Mouse (Mus musculus): ENCODE data around the gene Cracr2b. TPM values are rescaled to one million over a fixed set of nuclear protein-coding genes. Genes with fewer than 3 reads are reported as not detected.

Gene Cracr2b
- polyA plus RNA-seq, 1 experiment from 2014 or later = 5.3 TPM

DNA sequence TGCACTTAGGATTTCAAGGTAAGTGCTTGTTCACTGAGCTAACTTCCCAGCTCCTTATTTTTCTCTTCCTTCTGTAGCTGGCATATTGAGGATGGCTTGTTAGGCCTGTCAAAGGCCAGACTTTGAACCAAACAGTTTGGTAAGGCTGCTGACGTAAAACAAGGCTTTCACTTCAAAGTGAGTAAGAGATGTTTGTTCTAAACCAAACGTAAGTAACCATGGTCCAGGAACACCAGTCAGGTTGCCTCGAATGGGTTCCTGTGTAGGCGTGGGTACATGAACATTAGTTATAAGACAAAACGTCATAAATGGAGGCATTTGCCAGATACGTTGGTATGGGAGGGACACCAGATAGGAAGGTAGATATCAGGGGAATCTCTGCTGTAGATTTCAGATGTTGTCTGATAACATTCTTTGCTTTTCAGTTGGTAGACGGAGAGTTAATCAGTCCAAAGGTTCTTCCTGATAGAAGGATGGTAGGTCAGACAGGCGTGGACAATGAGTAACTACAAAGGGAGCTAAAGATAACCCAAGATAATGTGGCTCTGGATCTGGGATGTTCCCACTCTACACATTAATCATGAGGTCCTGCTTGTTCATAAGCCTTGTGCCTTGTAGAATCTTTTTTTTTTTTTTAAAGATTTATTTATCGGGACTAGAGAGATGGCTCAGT, 40.7 kb upstream of the Cracr2b start:
- Histone ChIP-seq H3K27ac (replicated peaks; ENCODE audit: low read depth, low read length) (no peak overlapping the region), H3K4me3 (ENCODE audit: low read depth, low read length) (no peak overlapping the region), H3K4me2 (ENCODE audit: low read depth, severe bottlenecking) (no peak overlapping the region), H3K9me3 (ENCODE audit: control insufficient read depth, low read length) (no peaks in the 10 kb centered on the region), H3K27me3 (ENCODE audit: control insufficient read depth, insufficient read depth, low read length) (no peaks in the 10 kb centered on the region), H3K9ac (ENCODE audit: low read length) (no peak overlapping the region), H3K4me1 (ENCODE audit: control insufficient read depth, insufficient read depth, low read length) (no peaks in the 10 kb centered on the region), H3K36me3 (ENCODE audit: control insufficient read depth, insufficient read depth, low read length) (no peaks in the 10 kb centered on the region)
- 81% methylated on average over 9 of the region's 9 CpGs for WGBS
- ATAC-seq (ENCODE audit: insufficient number of reproducible peaks, low FRiP score, low TSS enrichment, low read depth) = no peak
- DNase-seq (ENCODE audit: low spot score) = no peak

DNA sequence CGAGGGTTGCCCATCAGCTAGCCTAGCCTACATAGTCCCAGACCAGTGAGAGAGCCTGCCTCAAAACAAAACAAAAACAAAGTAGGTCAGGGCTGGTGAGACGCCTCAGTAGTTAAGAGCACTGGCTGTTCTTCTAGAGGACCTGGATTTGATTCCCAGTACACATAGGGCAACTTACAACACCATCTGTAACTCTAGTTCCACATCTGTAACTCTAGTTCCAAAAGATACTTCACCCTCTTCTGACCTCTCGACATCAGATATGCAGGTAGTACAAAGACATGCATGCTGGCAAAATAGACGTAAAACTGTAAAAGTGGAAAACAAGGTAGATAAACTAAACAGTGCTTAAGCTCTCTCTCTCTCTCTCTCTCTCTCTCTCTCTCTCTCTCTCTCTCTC, 37.1 kb upstream of the Cracr2b start:
- Histone ChIP-seq H3K4me2 (ENCODE audit: low read depth, severe bottlenecking) (no peak overlapping the region), H3K27ac (replicated peaks; ENCODE audit: low read depth, low read length) (no peak overlapping the region), H3K36me3 (ENCODE audit: control insufficient read depth, insufficient read depth, low read length) (no peaks in the 10 kb centered on the region), H3K9ac (ENCODE audit: low read length) (no peak overlapping the region), H3K4me1 (ENCODE audit: control insufficient read depth, insufficient read depth, low read length) (peaks cover under 1% of the 10 kb centered on the region; the same call in 1 of the 2 replicates), H3K4me3 (ENCODE audit: low read depth, low read length) (no peak overlapping the region), H3K9me3 (ENCODE audit: control insufficient read depth, low read length) (no peaks in the 10 kb centered on the region), H3K27me3 (ENCODE audit: control insufficient read depth, insufficient read depth, low read length) (no peaks in the 10 kb centered on the region)
- DNase-seq (ENCODE audit: low spot score) (no peak), ATAC-seq (ENCODE audit: insufficient number of reproducible peaks, low FRiP score, low TSS enrichment, low read depth) (no peak)
- WGBS = 81% methylated on average over 4 of the region's 4 CpGs

DNA sequence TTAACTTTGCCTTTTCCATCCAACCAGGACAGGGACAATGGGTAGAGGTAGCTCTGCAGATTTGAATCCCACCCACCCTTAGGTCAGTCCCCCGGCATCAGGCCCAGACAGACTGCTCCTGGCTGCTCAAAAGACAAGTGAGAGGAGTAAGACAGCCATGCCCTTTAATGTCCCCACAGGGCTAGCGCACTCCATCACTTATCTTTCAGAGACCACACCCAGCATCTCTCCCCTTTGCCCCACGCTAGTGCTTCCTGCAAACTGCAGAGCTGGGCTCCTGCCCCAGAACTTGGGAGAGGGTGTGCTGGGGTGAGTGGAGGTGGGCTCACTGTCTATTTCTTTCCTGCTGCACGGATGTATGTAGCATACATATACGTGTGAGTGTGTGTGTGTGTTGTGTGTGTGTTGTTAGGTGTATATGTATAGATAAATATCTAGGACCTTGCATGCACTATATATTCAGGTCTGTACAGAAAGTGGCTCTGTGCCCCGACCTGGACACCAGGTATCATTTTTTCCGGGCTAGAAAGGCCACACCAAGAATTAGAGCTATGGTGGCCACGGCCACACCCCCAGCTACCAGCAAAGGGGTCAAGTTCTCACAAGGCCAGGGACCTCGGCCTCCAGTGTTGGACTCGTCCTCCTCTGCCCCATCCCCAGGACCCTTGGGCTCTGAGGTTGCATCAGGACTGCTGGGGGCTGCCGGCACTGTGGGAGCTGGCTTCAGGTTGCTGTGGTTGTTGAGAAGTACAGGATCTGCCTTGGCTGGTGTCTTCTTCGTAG, 33.8 kb upstream of the Cracr2b start:
- no peak for ATAC-seq (ENCODE audit: insufficient number of reproducible peaks, low FRiP score, low TSS enrichment, low read depth)
- peaks cover 4% of the 10 kb centered on the region; the same call in 1 of the 2 replicates for H3K4me1 ChIP-seq (ENCODE audit: control insufficient read depth, insufficient read depth, low read length)
- H3K9ac ChIP-seq (ENCODE audit: low read length) = no peak overlapping the region
- H3K4me3 ChIP-seq (ENCODE audit: low read depth, low read length) = no peak overlapping the region
- no peaks in the 10 kb centered on the region for H3K9me3 ChIP-seq (ENCODE audit: control insufficient read depth, low read length)
- H3K4me2 ChIP-seq (ENCODE audit: low read depth, severe bottlenecking) = no peak overlapping the region
- no peaks in the 10 kb centered on the region for H3K27me3 ChIP-seq (ENCODE audit: control insufficient read depth, insufficient read depth, low read length)
- WGBS = 80% methylated on average over 12 of the region's 12 CpGs
- no peak for DNase-seq (ENCODE audit: low spot score)
- H3K27ac ChIP-seq (replicated peaks; ENCODE audit: low read depth, low read length) = no peak overlapping the region
- no peaks in the 10 kb centered on the region; the same call in 1 of the 2 replicates for H3K36me3 ChIP-seq (ENCODE audit: control insufficient read depth, insufficient read depth, low read length)

DNA sequence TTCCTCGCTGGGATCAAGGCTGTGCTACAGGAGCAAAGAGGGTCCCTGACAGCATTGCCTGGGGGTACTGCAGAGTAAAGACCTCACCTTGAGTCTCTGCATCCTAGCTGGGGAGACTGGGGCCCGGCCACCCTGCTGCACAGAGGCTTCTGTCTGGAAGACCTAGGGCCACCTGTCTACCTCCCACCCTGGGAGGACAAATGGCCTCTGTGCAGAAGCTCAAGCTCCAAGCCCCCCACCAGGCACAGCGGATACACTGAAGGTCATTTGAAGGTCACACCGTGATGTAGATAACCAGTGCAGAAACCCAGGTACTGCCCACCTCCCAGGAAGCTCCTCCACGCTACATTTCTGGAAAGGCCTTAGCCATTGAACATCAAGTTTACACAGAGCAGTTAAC, 32.2 kb upstream of the Cracr2b start:
- H3K4me3 ChIP-seq (ENCODE audit: low read depth, low read length) = peak overlapping the region; percentile 34
- H3K4me2 ChIP-seq (ENCODE audit: low read depth, severe bottlenecking) = peak overlapping the region; percentile 50
- ATAC-seq (ENCODE audit: insufficient number of reproducible peaks, low FRiP score, low TSS enrichment, low read depth) (no peak), DNase-seq (ENCODE audit: low spot score) (no peak)
- H3K9ac ChIP-seq (ENCODE audit: low read length) = 0 out of 2 replicates have a peak overlapping the region, but pooled peaks have one; percentile 27
- no peaks in the 10 kb centered on the region for H3K9me3 ChIP-seq (ENCODE audit: control insufficient read depth, low read length)
- H3K36me3 ChIP-seq (ENCODE audit: control insufficient read depth, insufficient read depth, low read length) = no peaks in the 10 kb centered on the region; the same call in 1 of the 2 replicates
- peaks cover 4% of the 10 kb centered on the region; the same call in 1 of the 2 replicates for H3K4me1 ChIP-seq (ENCODE audit: control insufficient read depth, insufficient read depth, low read length)
- no peaks in the 10 kb centered on the region for H3K27me3 ChIP-seq (ENCODE audit: control insufficient read depth, insufficient read depth, low read length)
- H3K27ac ChIP-seq (replicated peaks; ENCODE audit: low read depth, low read length) = no peak overlapping the region
- 54% methylated on average over 5 of the region's 5 CpGs for WGBS

DNA sequence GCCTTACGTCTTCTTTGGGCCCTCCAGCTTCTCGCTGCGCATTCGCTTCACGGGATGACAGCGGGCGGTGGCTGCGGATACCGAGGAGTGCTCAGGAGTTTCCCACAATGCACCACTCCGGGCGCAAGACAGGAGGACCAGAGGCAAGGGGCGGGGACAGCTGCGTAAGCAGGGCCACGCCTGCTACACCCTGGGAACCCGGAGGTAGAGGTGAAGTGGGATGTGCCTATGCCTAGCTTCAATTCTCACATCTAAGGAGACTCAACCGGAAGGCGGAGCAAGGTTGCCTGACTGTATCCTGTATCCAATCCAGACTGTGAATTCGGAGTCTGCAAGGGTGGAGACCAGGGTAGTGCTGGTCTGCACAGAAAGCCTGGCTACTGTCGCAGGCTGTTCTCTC, 31.6 kb upstream of the Cracr2b start, which contains the start of gene Cend1:
Cend1 (minus strand) TSS at position 182 of the 400 bp plus-strand sequence.
- ATAC-seq (ENCODE audit: insufficient number of reproducible peaks, low FRiP score, low TSS enrichment, low read depth) (peak; percentile 74; the same call in 1 of the 2 replicates), DNase-seq (ENCODE audit: low spot score) (peak; percentile 79)
- Histone ChIP-seq H3K9ac (ENCODE audit: low read length) (0 out of 2 replicates have a peak within 1 kb of the TSS, but pooled peaks have one; percentile 27), H3K9me3 (ENCODE audit: control insufficient read depth, low read length) (no peaks in the 10 kb centered on the region), H3K27me3 (ENCODE audit: control insufficient read depth, insufficient read depth, low read length) (no peaks in the 10 kb centered on the region), H3K36me3 (ENCODE audit: control insufficient read depth, insufficient read depth, low read length) (no peaks in the 10 kb centered on the region; the same call in 1 of the 2 replicates), H3K4me2 (ENCODE audit: low read depth, severe bottlenecking) (peak within 1 kb of the TSS; percentile 50), H3K4me1 (ENCODE audit: control insufficient read depth, insufficient read depth, low read length) (peaks cover 5% of the 10 kb centered on the region), H3K27ac (replicated peaks; ENCODE audit: low read depth, low read length) (no peak within 1 kb of the TSS; the same call in 1 of the 2 replicates), H3K4me3 (ENCODE audit: low read depth, low read length) (peak within 1 kb of the TSS; percentile 34)
- 3% methylated on average over 19 of the region's 19 CpGs for WGBS

DNA sequence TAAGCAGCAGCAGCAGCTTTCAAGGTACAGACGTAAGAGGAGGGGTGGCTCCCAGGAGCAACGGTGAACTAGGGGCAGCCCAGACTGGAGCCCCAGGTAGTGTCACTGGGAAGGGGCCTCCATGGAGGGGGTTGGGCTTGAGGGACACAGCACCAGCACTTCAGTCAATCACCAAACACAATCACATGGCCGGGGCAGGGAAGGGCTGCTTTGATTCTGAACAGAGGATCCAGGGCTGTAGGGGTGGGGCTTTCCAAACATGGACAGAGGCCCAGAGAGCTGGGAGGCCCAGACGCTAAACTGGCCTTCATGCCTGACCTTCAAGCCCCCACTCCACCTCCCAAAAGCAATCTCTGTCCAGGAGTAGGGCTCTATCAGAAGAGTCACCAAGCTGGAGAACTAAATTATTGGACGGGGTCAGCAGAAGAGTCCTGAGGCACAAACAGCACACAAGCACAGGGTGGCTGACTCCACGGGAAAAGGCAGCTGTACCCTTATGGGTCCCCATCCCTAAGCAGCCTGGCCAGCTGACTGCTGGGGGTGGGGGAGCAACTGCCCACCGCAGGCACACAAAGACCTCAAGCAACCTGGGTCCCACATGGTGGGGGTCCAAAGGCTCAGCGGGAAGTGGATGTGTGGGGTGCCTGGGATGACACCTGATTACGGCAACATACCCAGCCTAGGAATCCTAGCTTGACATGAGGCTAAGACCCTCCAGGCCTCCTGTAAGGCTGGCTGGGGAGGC, 30.9 kb upstream of the Cracr2b start:
- no peaks in the 10 kb centered on the region for H3K27me3 ChIP-seq (ENCODE audit: control insufficient read depth, insufficient read depth, low read length)
- no peaks in the 10 kb centered on the region for H3K9me3 ChIP-seq (ENCODE audit: control insufficient read depth, low read length)
- ATAC-seq (ENCODE audit: insufficient number of reproducible peaks, low FRiP score, low TSS enrichment, low read depth) = no peak
- WGBS = 64% methylated on average over 9 of the region's 9 CpGs
- DNase-seq (ENCODE audit: low spot score) = no peak
- peak overlapping the region; percentile 50; the same call in 1 of the 2 replicates for H3K4me2 ChIP-seq (ENCODE audit: low read depth, severe bottlenecking)
- H3K9ac ChIP-seq (ENCODE audit: low read length) = no peak overlapping the region
- peaks cover 12% of the 10 kb centered on the region for H3K4me1 ChIP-seq (ENCODE audit: control insufficient read depth, insufficient read depth, low read length)
- H3K27ac ChIP-seq (replicated peaks; ENCODE audit: low read depth, low read length) = no peak overlapping the region; the same call in 1 of the 2 replicates
- H3K4me3 ChIP-seq (ENCODE audit: low read depth, low read length) = no peak overlapping the region
- no peaks in the 10 kb centered on the region; the same call in 1 of the 2 replicates for H3K36me3 ChIP-seq (ENCODE audit: control insufficient read depth, insufficient read depth, low read length)

DNA sequence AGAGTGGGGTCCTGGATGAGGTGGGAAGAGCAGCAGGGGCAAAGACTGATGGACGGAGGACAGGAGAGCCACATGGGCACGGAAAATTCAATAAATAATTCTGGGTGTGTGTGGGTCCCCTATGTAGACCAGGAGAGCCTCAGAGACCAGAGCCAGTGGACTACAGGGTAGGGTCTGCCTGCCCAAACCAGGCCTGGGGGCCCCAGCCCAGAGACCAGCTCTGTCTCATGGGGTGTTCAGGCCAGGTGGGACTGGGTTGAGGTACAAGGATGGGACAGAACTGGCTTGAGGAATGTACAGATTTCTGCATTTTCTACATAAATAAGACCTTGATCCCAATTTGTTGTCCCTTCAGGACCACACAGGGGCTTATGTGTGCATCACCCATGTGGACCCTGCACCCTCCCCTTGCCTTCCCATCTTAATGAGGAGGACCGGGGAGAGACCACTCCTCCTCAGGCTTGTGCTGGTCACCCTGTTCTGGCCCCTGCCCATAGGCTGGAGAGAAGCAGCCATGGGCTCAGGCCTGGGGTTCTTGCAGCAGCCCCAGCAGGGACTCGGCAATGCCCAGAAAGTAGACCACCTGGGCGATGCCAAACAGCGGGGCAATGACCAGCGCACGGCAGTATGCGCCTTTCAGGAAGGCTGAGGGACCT, 30.2 kb upstream of the Cracr2b start:
- peaks cover 12% of the 10 kb centered on the region for H3K4me1 ChIP-seq (ENCODE audit: control insufficient read depth, insufficient read depth, low read length)
- no peak overlapping the region for H3K27ac ChIP-seq (replicated peaks; ENCODE audit: low read depth, low read length)

More for the DNA sequence above, 30.2 kb upstream of the Cracr2b start:
- no peaks in the 10 kb centered on the region for H3K9me3 ChIP-seq (ENCODE audit: control insufficient read depth, low read length)
- DNase-seq (ENCODE audit: low spot score) = no peak
- WGBS = 94% methylated on average over 9 of the region's 9 CpGs
- H3K27me3 ChIP-seq (ENCODE audit: control insufficient read depth, insufficient read depth, low read length) = no peaks in the 10 kb centered on the region
- H3K36me3 ChIP-seq (ENCODE audit: control insufficient read depth, insufficient read depth, low read length) = no peaks in the 10 kb centered on the region; the same call in 1 of the 2 replicates
- H3K4me2 ChIP-seq (ENCODE audit: low read depth, severe bottlenecking) = no peak overlapping the region
- no peak overlapping the region for H3K4me3 ChIP-seq (ENCODE audit: low read depth, low read length)
- no peak for ATAC-seq (ENCODE audit: insufficient number of reproducible peaks, low FRiP score, low TSS enrichment, low read depth)
- no peak overlapping the region for H3K9ac ChIP-seq (ENCODE audit: low read length)
